In genomic region chr11:6109990-6110389, GRCm38 (mm10) we compare ENCODE assay signal across 14 mouse cellular contexts. TPM values are rescaled to one million over a fixed set of nuclear protein-coding genes. Genes with fewer than 3 reads are reported as not detected.
DNase-seq lines count a peak whose midpoint lies in the region; ATAC-seq and TF ChIP-seq lines count a peak whose summit lies in the region.
"Had no signal": no experiment of that assay in that cellular context is flagged by ENCODE, and none has a peak within 500 bp of the region (broad histone marks: within the 10 kb centered on the region; RNA-seq: fewer than 3 reads in every experiment).

No protein-coding gene starts in this region.

- DNase-seq in frontal cortex, postnatal 36 days (ENCODE audit: low spot score in 2 of 2): peak; percentile 24 to 51
- no peak for DNase-seq in frontal cortex, postnatal 10 days (ENCODE audit: low spot score in 2 of 2)
- peak; percentile 81 to 93 for DNase-seq in cerebellum, adult 2 months
- peak; percentile 75 to 77 for DNase-seq in layer of hippocampus, adult 2 months (ENCODE audit: low spot score in 2 of 2)
- peak; percentile 66 to 75 for DNase-seq in right cerebral cortex, postnatal 10 days (ENCODE audit: low spot score in 2 of 2)
- no peak for DNase-seq in urinary bladder, postnatal 4 days (ENCODE audit: low spot score in 2 of 2)
- DNase-seq: gastrocnemius, postnatal 14 days; kidney, adult 18-20 months; thymus, adult 2 months had no signal

- no peak overlapping the region for H3K4me2 ChIP-seq in intestine, embryonic 15.5 days (replicated peaks)
- H3K4me2 ChIP-seq in hindbrain, embryonic 16.5 days (ENCODE audit: low read length): no peak overlapping the region
- H3K4me2 ChIP-seq: heart, embryonic 11.5 days; lung, embryonic 15.5 days had no signal

- H3K36me3 ChIP-seq in intestine, embryonic 15.5 days: peaks cover 27% of the 10 kb centered on the region
- peaks cover 23% of the 10 kb centered on the region for H3K36me3 ChIP-seq in hindbrain, embryonic 16.5 days (ENCODE audit: control insufficient read depth, insufficient read depth, low read length)

- no peak for TF ChIP-seq CTCF in cerebellum, adult 2 months (IDR thresholded peaks at IDR 0.05; ENCODE audit: borderline replicate concordance, insufficient read depth, low read depth, low read length)
- TF ChIP-seq CTCF in layer of hippocampus, adult 2 months (conservative IDR thresholded peaks at IDR 0.05): no peak

- no peak for TF ChIP-seq POLR2A in cerebellum, adult 2 months (IDR thresholded peaks at IDR 0.05; ENCODE audit: borderline replicate concordance, insufficient read depth, low read length)

- H3K27me3 ChIP-seq in cerebellum, adult 2 months (ENCODE audit: control insufficient read depth, insufficient read depth, low read length): no peaks in the 10 kb centered on the region
- no peaks in the 10 kb centered on the region for H3K27me3 ChIP-seq in intestine, embryonic 15.5 days (replicated peaks)
- H3K27me3 ChIP-seq in hindbrain, embryonic 16.5 days (replicated peaks; ENCODE audit: control insufficient read depth, insufficient read depth, low read length): no peaks in the 10 kb centered on the region
- H3K27me3 ChIP-seq: lung, embryonic 15.5 days had no signal

- peaks cover 36% of the 10 kb centered on the region for H3K4me1 ChIP-seq in cerebellum, adult 2 months (ENCODE audit: control insufficient read depth, insufficient read depth, low read length)
- no peaks in the 10 kb centered on the region; the same call in 1 of the 2 replicates for H3K4me1 ChIP-seq in intestine, embryonic 15.5 days (replicated peaks)
- no peaks in the 10 kb centered on the region for H3K4me1 ChIP-seq in hindbrain, embryonic 16.5 days (ENCODE audit: control insufficient read depth, insufficient read depth, low read depth, low read length)
- H3K4me1 ChIP-seq: lung, embryonic 15.5 days; midbrain, embryonic 10.5 days had no signal

- no peaks in the 10 kb centered on the region for H3K9me3 ChIP-seq in intestine, embryonic 15.5 days
- no peaks in the 10 kb centered on the region for H3K9me3 ChIP-seq in hindbrain, embryonic 16.5 days (ENCODE audit: control insufficient read depth, low read length)
- H3K9me3 ChIP-seq: lung, embryonic 15.5 days; midbrain, embryonic 10.5 days had no signal

- H3K27ac ChIP-seq in cerebellum, adult 2 months (ENCODE audit: insufficient read depth, low read length): peak overlapping the region; percentile 91
- H3K27ac ChIP-seq in layer of hippocampus, adult 2 months: peak overlapping the region; percentile 86
- H3K27ac ChIP-seq in intestine, embryonic 15.5 days: no peak overlapping the region
- no peak overlapping the region for H3K27ac ChIP-seq in hindbrain, embryonic 16.5 days (ENCODE audit: low read depth, low read length)
- H3K27ac ChIP-seq: lung, embryonic 15.5 days; midbrain, embryonic 10.5 days had no signal

- no peak overlapping the region for H3K9ac ChIP-seq in intestine, embryonic 15.5 days
- no peak overlapping the region for H3K9ac ChIP-seq in hindbrain, embryonic 16.5 days (ENCODE audit: low read depth, low read length)
- H3K9ac ChIP-seq: lung, embryonic 15.5 days had no signal

- H3K4me3 ChIP-seq in cerebellum, adult 2 months (replicated peaks; ENCODE audit: insufficient read depth, low read depth, low read length): no peak overlapping the region
- H3K4me3 ChIP-seq in layer of hippocampus, adult 2 months: no peak overlapping the region
- no peak overlapping the region for H3K4me3 ChIP-seq in intestine, embryonic 15.5 days (replicated peaks)
- no peak overlapping the region for H3K4me3 ChIP-seq in hindbrain, embryonic 16.5 days (ENCODE audit: low read length)
- H3K4me3 ChIP-seq: lung, embryonic 15.5 days; midbrain, embryonic 10.5 days had no signal

- ATAC-seq in intestine, embryonic 15.5 days: no peak
- no peak for ATAC-seq in hindbrain, embryonic 16.5 days

RNA-seq across cellular contexts. Expression of gene Camk2b, which starts 43.8 kb away (rescaled TPM):
- 479 and 518 TPM in 2 replicates for polyA plus RNA-seq in cerebellum, adult 2 months (2012; rRNA removed)
- total RNA-seq in layer of hippocampus, adult 2 months (2021): 1,000 to 10,000 TPM; 1,149 to 1,215 TPM
- 5.3 and 5.9 TPM in 2 replicates for polyA plus RNA-seq in intestine, embryonic 15.5 days (2015; fragmentation: Nextera tagmentation; extraction: Ambion mirVana)
- polyA plus RNA-seq in hindbrain, embryonic 16.5 days (2015; fragmentation: Nextera tagmentation; extraction: Ambion mirVana): 138 and 140 TPM in 2 replicates

Comparison
In these comparisons a context has a peak if more than half of its experiments do, and no peak if none do; other contexts are left out.
1. DNase-seq: peak in frontal cortex, postnatal 36 days (2 of 2), cerebellum, adult 2 months (2 of 2), layer of hippocampus, adult 2 months (2 of 2) and right cerebral cortex, postnatal 10 days (2 of 2); none in frontal cortex, postnatal 10 days (0 of 2) and urinary bladder, postnatal 4 days (0 of 2).
2. H3K27ac ChIP-seq: peak in cerebellum, adult 2 months (single experiment) and layer of hippocampus, adult 2 months (single experiment); none in intestine, embryonic 15.5 days (single experiment) and hindbrain, embryonic 16.5 days (single experiment).
3. RNA of gene Camk2b, which starts 43.8 kb away (polyA plus RNA-seq): 479 to 518 TPM in cerebellum, adult 2 months and 138 to 140 TPM in hindbrain, embryonic 16.5 days; 5.3 to 5.9 TPM in intestine, embryonic 15.5 days; every median in the first group is over 10 times any median in the second.